Mouse (Mus musculus): ENCODE data around the gene Dnaaf3. TPM values are rescaled to one million over a fixed set of nuclear protein-coding genes. Genes with fewer than 3 reads are reported as not detected.

Gene Dnaaf3
- 0.26 and 0.35 TPM in 2 replicates for polyA plus RNA-seq (2012; rRNA removed)

DNA sequence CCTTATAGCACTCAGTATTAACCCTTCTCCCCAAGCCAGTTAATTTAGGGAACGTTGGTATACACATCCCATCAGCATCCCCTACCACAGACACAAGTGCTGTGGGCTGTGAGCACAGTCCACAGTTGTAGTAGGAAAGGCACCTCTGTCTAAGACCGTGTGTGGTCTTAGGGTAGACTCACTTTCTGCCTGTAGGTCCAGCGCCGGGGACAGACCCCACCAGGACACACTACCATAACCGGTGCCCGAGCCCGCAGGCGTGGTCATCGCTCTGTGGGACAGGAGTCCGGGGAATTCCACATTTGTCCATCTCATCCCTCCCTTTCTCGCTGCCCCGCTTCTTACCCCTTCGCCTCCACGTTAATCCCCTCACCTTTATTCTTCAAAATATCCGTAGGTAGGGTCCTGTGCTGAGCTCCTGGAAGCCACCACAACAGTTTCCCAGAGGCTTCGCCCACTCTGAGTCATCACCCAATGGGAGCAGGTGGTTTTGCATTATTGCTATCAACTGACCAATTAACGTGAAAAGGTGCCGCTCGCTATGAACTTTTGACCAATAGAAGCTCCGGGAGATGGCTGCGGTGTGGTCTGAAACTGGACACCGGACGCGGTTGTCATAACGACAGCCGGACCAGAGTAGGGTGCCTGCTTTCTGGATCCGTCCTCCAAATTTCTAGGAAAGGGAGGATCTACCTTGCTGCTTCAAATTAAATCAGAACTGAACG is at the start of gene Dnaaf3:
Gene Dnaaf3 (minus strand): TSS at position 449 of the 725 bp plus-strand sequence.

DNA sequence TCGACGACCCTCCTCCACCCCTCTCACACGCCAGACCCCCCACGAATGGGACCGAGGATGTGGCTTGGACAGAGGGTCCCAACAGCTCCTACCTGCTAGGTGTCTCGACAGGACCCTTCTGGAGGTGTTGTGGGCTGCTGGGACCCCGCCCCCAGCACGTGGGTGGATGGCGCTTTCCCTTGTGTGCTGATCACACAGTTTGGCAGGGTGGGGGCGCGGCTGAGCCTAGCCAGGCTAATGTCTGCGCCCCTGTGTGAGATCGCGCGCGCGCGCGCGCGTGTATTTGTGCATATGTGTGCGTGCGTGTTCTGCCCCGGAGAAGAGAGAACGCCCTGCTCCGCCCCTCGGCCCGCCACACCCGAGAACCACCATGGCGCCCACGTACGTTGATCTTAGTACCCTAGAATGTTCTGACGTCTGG is 15.0 kb upstream of the Dnaaf3 start, which contains the start of gene Syt5:
Gene Syt5 (minus strand): TSS at position 321 of the 421 bp plus-strand sequence.

DNA sequence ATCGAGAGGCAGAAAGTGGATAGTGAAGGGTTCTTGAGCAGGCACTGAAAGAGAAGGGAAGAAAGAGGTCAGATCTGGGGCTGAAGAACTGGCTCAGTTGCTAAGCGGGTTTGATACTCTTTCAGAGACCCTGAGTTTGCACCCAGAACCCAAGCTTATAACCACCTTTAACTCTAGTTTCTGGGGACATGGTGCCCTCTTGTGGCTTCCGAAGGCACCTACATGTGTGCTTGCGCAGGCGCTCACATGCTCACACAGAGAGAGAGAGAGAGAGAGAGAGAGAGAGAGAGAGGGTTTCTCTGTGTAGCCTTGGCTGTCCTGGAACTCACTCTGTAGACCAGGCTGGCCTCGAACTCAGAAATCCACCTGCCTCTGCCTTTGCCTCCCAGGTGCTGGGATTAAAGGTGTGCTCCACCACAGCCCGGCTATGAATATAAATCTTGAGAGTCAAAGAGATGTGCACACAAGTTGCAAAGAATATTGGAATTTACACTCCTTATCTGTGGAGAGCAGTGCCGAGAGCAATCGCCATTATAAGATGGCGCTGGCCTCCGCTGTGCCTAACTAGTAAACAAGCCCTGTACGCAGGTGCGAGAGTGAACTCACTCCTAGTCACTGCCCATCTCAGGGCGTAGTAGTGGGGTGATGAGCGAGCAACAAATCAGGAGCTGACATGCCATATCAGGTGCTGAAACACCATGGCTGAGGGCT is 7.9 kb downstream of the Dnaaf3 start, which contains the start of gene Tnni3:
Gene Tnni3 (minus strand): TSS at position 18 of the 711 bp plus-strand sequence.

GRCm38 (mm10) chr7:4516332-4517050 is 15.8 kb downstream of the Dnaaf3 start, which contains the start of gene Tnnt1:
TSS of gene Tnnt1 (minus strand) at chr7:4516382.

DNA sequence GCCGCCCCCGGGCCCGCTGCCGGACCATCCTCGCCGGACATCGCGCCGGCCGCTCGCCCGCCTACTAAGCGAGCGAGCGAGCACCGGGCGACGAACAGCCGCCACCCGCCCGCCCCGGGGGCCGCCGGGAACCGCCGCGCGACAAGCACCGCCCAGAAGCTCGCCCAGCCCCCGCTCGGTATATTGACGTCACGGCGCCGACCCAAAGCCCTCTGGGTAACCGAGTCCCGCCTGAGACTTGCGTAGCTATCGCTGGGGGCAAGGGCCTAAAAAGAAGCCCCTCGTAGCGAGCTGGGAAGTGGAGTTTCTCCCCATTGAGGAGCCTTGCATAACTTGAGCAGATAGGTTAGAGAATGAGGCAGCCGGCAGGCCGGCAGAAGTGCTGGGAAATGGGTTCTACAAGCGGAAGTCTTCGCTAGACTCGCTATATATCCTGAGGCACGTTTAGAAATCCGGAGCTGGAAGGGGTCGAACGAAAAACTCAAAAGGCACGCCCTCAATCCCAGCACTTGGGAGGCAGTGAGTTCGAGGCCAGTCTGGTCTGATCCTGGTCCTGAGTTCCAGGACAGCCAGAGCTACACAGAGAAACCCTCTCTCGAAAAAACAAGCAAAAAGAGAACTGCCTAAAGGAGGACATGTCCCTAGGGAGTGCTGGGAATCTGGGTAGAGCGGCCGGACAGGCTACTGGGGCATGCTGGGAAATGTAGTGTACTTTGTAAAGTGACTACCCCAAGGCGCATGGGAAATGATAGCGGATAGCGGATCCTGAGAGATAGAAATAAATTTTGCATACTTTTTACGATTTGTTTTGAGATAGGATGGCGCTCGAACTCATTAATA is 30.5 kb downstream of the Dnaaf3 start, which contains the start of gene Ppp1r12c:
Gene Ppp1r12c (minus strand): TSS at position 123 of the 840 bp plus-strand sequence.

Other genes with a start within 250 kb of the Dnaaf3 start
- 0.01 TPM in 1 of 2 replicates, not detected in the other for gene Ncr1, start 194.7 kb downstream of the Dnaaf3 start, polyA plus RNA-seq (2012; rRNA removed)
- gene Gp6, start 134.7 kb downstream of the Dnaaf3 start, polyA plus RNA-seq (2012; rRNA removed), result 1.2 and 1.8 TPM in 2 replicates
- gene Rdh13, start 86.8 kb downstream of the Dnaaf3 start, polyA plus RNA-seq (2012; rRNA removed), result 3.2 and 4.1 TPM in 2 replicates
- 0.50 and 1.1 TPM in 2 replicates for gene Eps8l1, start 71.8 kb downstream of the Dnaaf3 start, polyA plus RNA-seq (2012; rRNA removed)
- gene Ppp1r12c, start 30.8 kb downstream of the Dnaaf3 start, polyA plus RNA-seq (2012; rRNA removed), result 20.8 and 26.5 TPM in 2 replicates
- gene Tnnt1, start 16.1 kb downstream of the Dnaaf3 start, polyA plus RNA-seq (2012; rRNA removed), result 4.0 and 12.5 TPM in 2 replicates
- 0.36 and 0.44 TPM in 2 replicates for gene Tnni3, start 8.2 kb downstream of the Dnaaf3 start, polyA plus RNA-seq (2012; rRNA removed)
- 0.07 and 0.17 TPM in 2 replicates for gene Syt5, start 15.1 kb upstream of the Dnaaf3 start, polyA plus RNA-seq (2012; rRNA removed)
- gene Ptprh, start 71.6 kb upstream of the Dnaaf3 start, polyA plus RNA-seq (2012; rRNA removed), result 0.01 TPM in 1 of 2 replicates, not detected in the other
- gene Tmem86b, start 99.0 kb upstream of the Dnaaf3 start, polyA plus RNA-seq (2012; rRNA removed), result 28.2 and 34.6 TPM in 2 replicates
- 27.4 and 32.4 TPM in 2 replicates for gene Ppp6r1, start 126.6 kb upstream of the Dnaaf3 start, polyA plus RNA-seq (2012; rRNA removed)
- gene Hspbp1, start 152.6 kb upstream of the Dnaaf3 start, polyA plus RNA-seq (2012; rRNA removed), result 27.9 and 31.5 TPM in 2 replicates
- gene Brsk1, start 158.2 kb upstream of the Dnaaf3 start, polyA plus RNA-seq (2012; rRNA removed), result 0.37 and 0.41 TPM in 2 replicates
- gene Tmem150b, start 192.8 kb upstream of the Dnaaf3 start, polyA plus RNA-seq (2012; rRNA removed), result 0.30 and 0.32 TPM in 2 replicates
- gene Kmt5c, start 207.7 kb upstream of the Dnaaf3 start, polyA plus RNA-seq (2012; rRNA removed), result 68.0 and 81.2 TPM in 2 replicates
- gene Cox6b2, start 220.6 kb upstream of the Dnaaf3 start, polyA plus RNA-seq (2012; rRNA removed), result 104 and 108 TPM in 2 replicates
- not detected in 2 replicates for gene Fam71e2, start 238.8 kb upstream of the Dnaaf3 start, polyA plus RNA-seq (2012; rRNA removed)